Mouse (Mus musculus): Measurements from ENCODE around the gene Lipc. TPM values are rescaled to one million over a fixed set of nuclear protein-coding genes. Genes with fewer than 3 reads are reported as not detected.

The Lipc gene
- not detected for total RNA-seq (2023)

GRCm38 (mm10) chr9:70952126-70952525, at the start of gene Lipc:
TSS of gene Lipc (minus strand) at chr9:70952226.

Other genes with a start within 250 kb of the Lipc start
- 1 to 10 TPM; 3.9 to 4.7 TPM for gene Aqp9, start 216.5 kb upstream of the Lipc start, total RNA-seq (2023)

Data from T-cell, adult 66 days (primary cell).